Mouse (Mus musculus): ENCODE measurements at regions not wholly inside any gene's neighbourhood (a gene's known extent, or its start where the extent isn't known, plus 50 kb on each side); places are given as distances from the start of the nearest gene placed in this dataset.

- Histone ChIP-seq H3K9me3 (replicated peaks) (no peaks in the 10 kb centered on the region), H3K27me3 (no peaks in the 10 kb centered on the region), H3K27ac (no peak overlapping the region), H3K36me3 (no peaks in the 10 kb centered on the region), H3K4me2 (no peak overlapping the region), H3K9ac (no peak overlapping the region), H3K4me1 (replicated peaks) (no peaks in the 10 kb centered on the region), H3K4me3 (replicated peaks) (no peak overlapping the region)
- WGBS (ENCODE audit: insufficient replicate concordance), result 44% methylated on average over 7 of the region's 7 CpGs
- no peak for ATAC-seq (ENCODE audit: low read depth)
- peak; percentile 1 for DNase-seq
Measured at GRCm38 (mm10) chr3:63570607-63571353, 87.1 kb upstream of the Gm34302 start.

GRCm38 (mm10) chr3:63570082-63570481 lies 86.4 kb upstream of the Gm34302 start:
- H3K9me3 ChIP-seq (replicated peaks), result no peaks in the 10 kb centered on the region
- H3K4me2 ChIP-seq, result no peak overlapping the region
- no peaks in the 10 kb centered on the region for H3K4me1 ChIP-seq (replicated peaks)
- DNase-seq, result no peak
- no peaks in the 10 kb centered on the region for H3K27me3 ChIP-seq
- no peak for ATAC-seq (ENCODE audit: low read depth)
- no peak overlapping the region for H3K9ac ChIP-seq
- H3K4me3 ChIP-seq (replicated peaks), result no peak overlapping the region
- no peaks in the 10 kb centered on the region for H3K36me3 ChIP-seq
- H3K27ac ChIP-seq, result no peak overlapping the region
- WGBS (ENCODE audit: insufficient replicate concordance), result 58% methylated on average over 1 of the region's 1 CpGs

GRCm38 (mm10) chr3:63569004-63569596 lies 85.4 kb upstream of the Gm34302 start:
- ATAC-seq (ENCODE audit: low read depth), result no peak
- H3K4me3 ChIP-seq (replicated peaks), result no peak overlapping the region
- H3K27ac ChIP-seq, result no peak overlapping the region
- 54% methylated on average over 7 of the region's 7 CpGs for WGBS (ENCODE audit: insufficient replicate concordance)
- H3K4me2 ChIP-seq, result no peak overlapping the region
- H3K4me1 ChIP-seq (replicated peaks), result no peaks in the 10 kb centered on the region
- no peak for DNase-seq
- H3K36me3 ChIP-seq, result no peaks in the 10 kb centered on the region
- no peak overlapping the region for H3K9ac ChIP-seq
- no peaks in the 10 kb centered on the region for H3K27me3 ChIP-seq
- H3K9me3 ChIP-seq (replicated peaks), result no peaks in the 10 kb centered on the region

- H3K27me3 ChIP-seq, result no peaks in the 10 kb centered on the region
- H3K4me1 ChIP-seq (replicated peaks), result no peaks in the 10 kb centered on the region
- no peaks in the 10 kb centered on the region for H3K36me3 ChIP-seq
- H3K4me2 ChIP-seq, result no peak overlapping the region
- DNase-seq (no peak), ATAC-seq (ENCODE audit: low read depth) (no peak)
- H3K4me3 ChIP-seq (replicated peaks), result no peak overlapping the region
- no peaks in the 10 kb centered on the region for H3K9me3 ChIP-seq (replicated peaks)
- H3K27ac ChIP-seq, result no peak overlapping the region
- 54% methylated on average over 3 of the region's 3 CpGs for WGBS (ENCODE audit: insufficient replicate concordance)
- no peak overlapping the region for H3K9ac ChIP-seq
Measured at GRCm38 (mm10) chr3:63567726-63568125, 84.0 kb upstream of the Gm34302 start.

GRCm38 (mm10) chr3:63563057-63563456 lies 79.4 kb upstream of the Gm34302 start:
- ATAC-seq (ENCODE audit: low read depth) (no peak), DNase-seq (no peak)
- no peaks in the 10 kb centered on the region for H3K36me3 ChIP-seq
- H3K27ac ChIP-seq, result no peak overlapping the region
- H3K27me3 ChIP-seq, result no peaks in the 10 kb centered on the region
- 42% methylated on average over 1 of the region's 1 CpGs for WGBS (ENCODE audit: insufficient replicate concordance)
- H3K9me3 ChIP-seq (replicated peaks), result no peaks in the 10 kb centered on the region
- no peaks in the 10 kb centered on the region for H3K4me1 ChIP-seq (replicated peaks)
- no peak overlapping the region for H3K4me2 ChIP-seq
- no peak overlapping the region for H3K9ac ChIP-seq
- H3K4me3 ChIP-seq (replicated peaks), result no peak overlapping the region

GRCm38 (mm10) chr3:63562532-63562931 lies 78.9 kb upstream of the Gm34302 start:
- no peak for ATAC-seq (ENCODE audit: low read depth)
- no peak for DNase-seq
- Histone ChIP-seq H3K9ac (no peak overlapping the region), H3K27me3 (no peaks in the 10 kb centered on the region), H3K36me3 (no peaks in the 10 kb centered on the region), H3K4me3 (replicated peaks) (no peak overlapping the region), H3K4me1 (replicated peaks) (no peaks in the 10 kb centered on the region), H3K4me2 (no peak overlapping the region), H3K27ac (no peak overlapping the region), H3K9me3 (replicated peaks) (no peaks in the 10 kb centered on the region)

GRCm38 (mm10) chr3:63560745-63561151 lies 77.1 kb upstream of the Gm34302 start:
- Histone ChIP-seq H3K27me3 (no peaks in the 10 kb centered on the region), H3K4me2 (no peak overlapping the region), H3K36me3 (no peaks in the 10 kb centered on the region), H3K27ac (no peak overlapping the region), H3K9ac (no peak overlapping the region), H3K9me3 (replicated peaks) (no peaks in the 10 kb centered on the region), H3K4me3 (replicated peaks) (no peak overlapping the region), H3K4me1 (replicated peaks) (no peaks in the 10 kb centered on the region)
- DNase-seq, result no peak
- WGBS (ENCODE audit: insufficient replicate concordance), result 60% methylated on average over 4 of the region's 4 CpGs
- ATAC-seq (ENCODE audit: low read depth), result no peak

GRCm38 (mm10) chr3:63556741-63557140 lies 73.1 kb upstream of the Gm34302 start:
- Histone ChIP-seq H3K4me3 (replicated peaks) (no peak overlapping the region), H3K9ac (no peak overlapping the region), H3K27me3 (no peaks in the 10 kb centered on the region), H3K4me1 (replicated peaks) (no peaks in the 10 kb centered on the region), H3K4me2 (no peak overlapping the region), H3K9me3 (replicated peaks) (no peaks in the 10 kb centered on the region), H3K36me3 (no peaks in the 10 kb centered on the region), H3K27ac (no peak overlapping the region)
- DNase-seq, result no peak
- ATAC-seq (ENCODE audit: low read depth), result no peak
- 38% methylated on average over 1 of the region's 1 CpGs for WGBS (ENCODE audit: insufficient replicate concordance)

- H3K9me3 ChIP-seq (replicated peaks), result no peaks in the 10 kb centered on the region
- H3K36me3 ChIP-seq, result no peaks in the 10 kb centered on the region
- DNase-seq (no peak), ATAC-seq (ENCODE audit: low read depth) (no peak)
- H3K4me3 ChIP-seq (replicated peaks), result no peak overlapping the region
- WGBS (ENCODE audit: insufficient replicate concordance), result 6% methylated on average over 9 of the region's 9 CpGs
- no peaks in the 10 kb centered on the region for H3K27me3 ChIP-seq
- no peak overlapping the region for H3K4me2 ChIP-seq
- H3K4me1 ChIP-seq (replicated peaks), result no peaks in the 10 kb centered on the region
- H3K27ac ChIP-seq, result no peak overlapping the region
- H3K9ac ChIP-seq, result no peak overlapping the region
Measured at GRCm38 (mm10) chr3:63554872-63555271, 71.2 kb upstream of the Gm34302 start.

GRCm38 (mm10) chr3:63553426-63553825 lies 69.7 kb upstream of the Gm34302 start:
- H3K9ac ChIP-seq, result no peak overlapping the region
- 64% methylated on average over 2 of the region's 2 CpGs for WGBS (ENCODE audit: insufficient replicate concordance)
- no peaks in the 10 kb centered on the region for H3K4me1 ChIP-seq (replicated peaks)
- H3K4me3 ChIP-seq (replicated peaks), result no peak overlapping the region
- no peaks in the 10 kb centered on the region for H3K9me3 ChIP-seq (replicated peaks)
- DNase-seq (no peak), ATAC-seq (ENCODE audit: low read depth) (no peak)
- no peaks in the 10 kb centered on the region for H3K27me3 ChIP-seq
- H3K36me3 ChIP-seq, result no peaks in the 10 kb centered on the region
- no peak overlapping the region for H3K4me2 ChIP-seq
- no peak overlapping the region for H3K27ac ChIP-seq

GRCm38 (mm10) chr3:63551661-63552060 lies 68.0 kb upstream of the Gm34302 start:
- H3K9ac ChIP-seq, result no peak overlapping the region
- H3K4me3 ChIP-seq (replicated peaks), result no peak overlapping the region
- H3K4me2 ChIP-seq, result no peak overlapping the region
- DNase-seq, result no peak
- ATAC-seq (ENCODE audit: low read depth), result no peak
- no peaks in the 10 kb centered on the region for H3K4me1 ChIP-seq (replicated peaks)
- H3K36me3 ChIP-seq, result no peaks in the 10 kb centered on the region
- H3K9me3 ChIP-seq (replicated peaks), result no peaks in the 10 kb centered on the region
- H3K27ac ChIP-seq, result no peak overlapping the region
- no peaks in the 10 kb centered on the region for H3K27me3 ChIP-seq
- 44% methylated on average over 5 of the region's 5 CpGs for WGBS (ENCODE audit: insufficient replicate concordance)
